Mouse (Mus musculus) myocyte (in vitro differentiated cells): ENCODE results near the gene Tmem30c.

Source experiments
- E2F4 ChIP-seq: IDR thresholded peaks from one replicate; pipeline ENCODE4 v1.6.1; 2011; ENCODE audit warnings: mild to moderate bottlenecking, control low read depth, moderate library complexity; ENCODE audit not compliant: insufficient read depth
- MAX ChIP-seq: IDR thresholded peaks from one replicate; pipeline ENCODE4 v1.6.1; 2011; ENCODE audit warnings: low read depth, mild to moderate bottlenecking, control low read depth
- MYOD1 ChIP-seq, 3 experiments: IDR thresholded peaks; one replicate each; pipeline ENCODE4 v1.6.1; 2011; ENCODE audit warnings: control low read depth in 2 of 3, low read depth in 2 of 3, mild to moderate bottlenecking in 2 of 3, moderate library complexity in 1 of 3; ENCODE audit not compliant: insufficient read length in 2 of 3, control insufficient read depth in 1 of 3
- MYOG ChIP-seq, 3 experiments: IDR thresholded peaks; one replicate each; pipeline ENCODE4 v1.6.1; 2011; ENCODE audit warnings: control low read depth in 2 of 3, low read depth in 2 of 3, mild to moderate bottlenecking in 2 of 3; ENCODE audit not compliant: insufficient read length in 2 of 3, control insufficient read depth in 1 of 3, insufficient read depth in 1 of 3
- POLR2A ChIP-seq: IDR thresholded peaks from one replicate; pipeline ENCODE4 v1.6.1; 2011; ENCODE audit warnings: low read depth, mild to moderate bottlenecking, control low read depth, moderate library complexity; ENCODE audit not compliant: insufficient read length
- USF1 ChIP-seq: IDR thresholded peaks from one replicate; pipeline ENCODE4 v1.6.1; 2011; ENCODE audit warnings: low read depth, mild to moderate bottlenecking, control low read depth, moderate library complexity

DNA sequence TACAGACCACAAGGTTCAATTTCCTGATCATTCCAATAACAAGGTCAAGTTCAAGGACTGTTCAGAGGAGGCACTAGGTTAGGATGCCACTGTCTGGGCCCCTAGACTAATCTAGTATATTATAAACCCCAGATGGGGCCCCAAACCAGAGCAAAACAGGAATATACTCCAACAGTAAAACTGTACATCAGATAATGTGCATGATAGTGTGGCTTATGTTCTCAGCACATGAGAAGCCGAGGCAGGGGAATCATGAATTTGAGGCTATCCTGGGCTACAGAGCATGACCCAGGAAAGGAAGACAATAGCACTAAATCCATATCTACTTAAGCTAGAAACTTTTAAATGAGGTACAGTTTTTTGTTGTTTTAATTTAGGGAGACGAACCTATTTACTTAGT is 19.5 kb upstream of the Tmem30c start:
- TF ChIP-seq MYOG (IDR thresholded peaks at IDR 0.05; ENCODE audit: control insufficient read depth in 1 of 3, insufficient read depth in 1 of 3, insufficient read length in 2 of 3, low read depth in 2 of 3) (no peak), USF1 (no peak), MYOD1 (IDR thresholded peaks at IDR 0.05; ENCODE audit: control insufficient read depth in 1 of 3, insufficient read length in 2 of 3, low read depth in 2 of 3) (no peak), POLR2A (no peak), MAX (no peak), E2F4 (no peak)
